Mouse (Mus musculus) limb, embryonic 12.5 days (tissue): ENCODE measurements around the gene Klhl20. TPM values are rescaled to one million over a fixed set of nuclear protein-coding genes. Genes with fewer than 3 reads are reported as not detected.

Experiments
- ATAC-seq: fragments of 200-750 bp; cut with Nextera tagmentation; 2 replicates; pipeline ENCODE4 v1.8.0; 2017; ENCODE audit warnings: low read depth, moderate TSS enrichment; ENCODE audit not compliant: insufficient number of reproducible peaks, insufficient read depth, low FRiP score, low TSS enrichment
- H3K27ac ChIP-seq: fragments of 300-500 bp; sonication (generic); 2 replicates; pipeline ENCODE4 v1.5.1; 2016; ENCODE audit warnings: mild to moderate bottlenecking, moderate library complexity
- H3K27me3 ChIP-seq: fragments of 300-500 bp; sonication (generic); 2 replicates; pipeline ENCODE4 v1.6.1; 2016; ENCODE audit warnings: mild to moderate bottlenecking, moderate library complexity
- H3K36me3 ChIP-seq: fragments of 300-500 bp; sonication (generic); 2 replicates; pipeline ENCODE4 v1.6.1; 2016; ENCODE audit warnings: mild to moderate bottlenecking, moderate library complexity
- H3K4me1 ChIP-seq: fragments of 300-500 bp; sonication (generic); replicated peaks from 2 replicates; pipeline ENCODE4 v1.6.1; 2016
- H3K4me2 ChIP-seq: fragments of 300-500 bp; sonication (generic); 2 replicates; pipeline ENCODE4 v1.6.1; 2016; ENCODE audit warnings: mild to moderate bottlenecking, moderate library complexity
- H3K4me3 ChIP-seq: fragments of 300-500 bp; sonication (generic); replicated peaks from 2 replicates; pipeline ENCODE4 v1.5.1; 2016; ENCODE audit warnings: mild to moderate bottlenecking
- H3K9ac ChIP-seq: fragments of 300-500 bp; sonication (generic); replicated peaks from 2 replicates; pipeline ENCODE4 v1.6.1; 2016; ENCODE audit warnings: mild to moderate bottlenecking, moderate library complexity
- H3K9me3 ChIP-seq: fragments of 300-500 bp; sonication (generic); 2 replicates; pipeline ENCODE4 v1.6.1; 2016; ENCODE audit warnings: mild to moderate bottlenecking, moderate library complexity
- whole genome bisulfite sequencing: fragments of 180-500 bp; shearing (Covaris S2); methylation state at CpG from one replicate; pipeline ENCODE4 v1.1.7; 2016; 5-methylcytosine and 5-hydroxymethylcytosine counted together
- polyA plus RNA-seq: library from polyadenylated mRNA; unstranded; fragments of >200 nt; fragmentation: Nextera tagmentation; extraction: Ambion mirVana; gene quantifications from 2 replicates; pipeline ENCODE4 v1.2.1, GENCODE M21; 2016

Klhl20 gene
- polyA plus RNA-seq, 1 experiment from 2014 or later, result 18.0 TPM

- ATAC-seq, result peak; percentile 97
- H3K9me3 ChIP-seq, result no peaks in the 10 kb centered on the region
- H3K4me1 ChIP-seq, result peaks cover 27% of the 10 kb centered on the region
- H3K36me3 ChIP-seq, result peaks cover 7% of the 10 kb centered on the region; the same call in 1 of the 2 replicates
- H3K27ac ChIP-seq, result peak within 1 kb of the TSS; percentile 64
- peak within 1 kb of the TSS; percentile 78 for H3K4me2 ChIP-seq
- WGBS, result under 1% methylated on average over 57 of the region's 57 CpGs
- H3K27me3 ChIP-seq, result no peaks in the 10 kb centered on the region
- peak within 1 kb of the TSS; percentile 59 for H3K4me3 ChIP-seq
- H3K9ac ChIP-seq, result peak within 1 kb of the TSS; percentile 70
Measured at GRCm38 (mm10) chr1:161070352-161071271, 60.7 kb downstream of the Klhl20 start, which contains the start of the genes Dars2 and Cenpl. Dars2 (minus strand) TSS chr1:161070658. Cenpl (plus strand) TSS chr1:161070713.

- no peak overlapping the region for H3K4me2 ChIP-seq
- 68% methylated on average over 1 of the region's 1 CpGs for WGBS
- H3K4me1 ChIP-seq, result no peaks in the 10 kb centered on the region
- no peaks in the 10 kb centered on the region for H3K9me3 ChIP-seq
- no peak overlapping the region for H3K4me3 ChIP-seq
- peaks cover 18% of the 10 kb centered on the region for H3K36me3 ChIP-seq
- ATAC-seq, result peak; percentile 63; the same call in 1 of the 2 replicates
- H3K9ac ChIP-seq, result no peak overlapping the region
- no peak overlapping the region for H3K27ac ChIP-seq
- no peaks in the 10 kb centered on the region for H3K27me3 ChIP-seq
Measured at GRCm38 (mm10) chr1:161063351-161063750, 68.0 kb downstream of the Klhl20 start.

GRCm38 (mm10) chr1:161057164-161057563 is 74.1 kb downstream of the Klhl20 start:
- Histone ChIP-seq H3K36me3 (peaks cover 52% of the 10 kb centered on the region), H3K4me3 (no peak overlapping the region), H3K27me3 (no peaks in the 10 kb centered on the region), H3K27ac (no peak overlapping the region), H3K9ac (no peak overlapping the region), H3K4me2 (no peak overlapping the region), H3K4me1 (no peaks in the 10 kb centered on the region), H3K9me3 (no peaks in the 10 kb centered on the region)
- 93% methylated on average over 1 of the region's 1 CpGs for WGBS
- no peak for ATAC-seq

- no peaks in the 10 kb centered on the region for H3K27me3 ChIP-seq
- H3K4me3 ChIP-seq, result no peak overlapping the region
- H3K9me3 ChIP-seq, result no peaks in the 10 kb centered on the region
- H3K36me3 ChIP-seq, result peaks cover 75% of the 10 kb centered on the region
- no peak overlapping the region for H3K4me2 ChIP-seq
- 86% methylated on average over 3 of the region's 3 CpGs for WGBS
- H3K27ac ChIP-seq, result no peak overlapping the region
- H3K4me1 ChIP-seq, result no peaks in the 10 kb centered on the region
- no peak overlapping the region for H3K9ac ChIP-seq
- no peak for ATAC-seq
Measured at GRCm38 (mm10) chr1:161046972-161047371, 84.3 kb downstream of the Klhl20 start.

GRCm38 (mm10) chr1:161041261-161042020 is 89.9 kb downstream of the Klhl20 start:
- peaks cover 73% of the 10 kb centered on the region for H3K36me3 ChIP-seq
- 91% methylated on average over 7 of the region's 7 CpGs for WGBS

GRCm38 (mm10) chr1:161040855-161041254 is 90.5 kb downstream of the Klhl20 start:
- no peak overlapping the region for H3K9ac ChIP-seq
- H3K4me1 ChIP-seq, result peaks cover 9% of the 10 kb centered on the region
- ATAC-seq, result no peak
- no peak overlapping the region for H3K4me2 ChIP-seq
- H3K36me3 ChIP-seq, result peaks cover 73% of the 10 kb centered on the region
- H3K9me3 ChIP-seq, result no peaks in the 10 kb centered on the region
- H3K4me3 ChIP-seq, result no peak overlapping the region
- no peaks in the 10 kb centered on the region for H3K27me3 ChIP-seq
- peak overlapping the region; percentile 67 for H3K27ac ChIP-seq

More at GRCm38 (mm10) chr1:161041261-161042020, 89.9 kb downstream of the Klhl20 start:
- ATAC-seq, result no peak
- no peak overlapping the region for H3K4me2 ChIP-seq
- no peak overlapping the region for H3K9ac ChIP-seq
- no peak overlapping the region for H3K4me3 ChIP-seq
- H3K4me1 ChIP-seq, result peaks cover 9% of the 10 kb centered on the region
- no peaks in the 10 kb centered on the region for H3K27me3 ChIP-seq
- peak overlapping the region; percentile 67 for H3K27ac ChIP-seq
- no peaks in the 10 kb centered on the region for H3K9me3 ChIP-seq

- Histone ChIP-seq H3K4me1 (peaks cover 9% of the 10 kb centered on the region), H3K27me3 (no peaks in the 10 kb centered on the region), H3K4me3 (no peak overlapping the region), H3K27ac (peak overlapping the region; percentile 67), H3K36me3 (peaks cover 70% of the 10 kb centered on the region), H3K9me3 (no peaks in the 10 kb centered on the region), H3K4me2 (no peak overlapping the region), H3K9ac (no peak overlapping the region)
- 52% methylated on average over 1 of the region's 1 CpGs for WGBS
- ATAC-seq, result no peak
Measured at GRCm38 (mm10) chr1:161040426-161040770, 90.9 kb downstream of the Klhl20 start.

- no peak overlapping the region for H3K4me3 ChIP-seq
- H3K27me3 ChIP-seq, result no peaks in the 10 kb centered on the region
- WGBS, result 15% methylated on average over 3 of the region's 3 CpGs
- no peak overlapping the region for H3K4me2 ChIP-seq
- peak overlapping the region; percentile 67 for H3K27ac ChIP-seq
- H3K9me3 ChIP-seq, result no peaks in the 10 kb centered on the region
- H3K9ac ChIP-seq, result no peak overlapping the region
- peaks cover 9% of the 10 kb centered on the region for H3K4me1 ChIP-seq
- peak; percentile 42; the same call in 1 of the 2 replicates for ATAC-seq
- H3K36me3 ChIP-seq, result peaks cover 65% of the 10 kb centered on the region
Measured at GRCm38 (mm10) chr1:161039741-161040425, 91.4 kb downstream of the Klhl20 start.

GRCm38 (mm10) chr1:161038968-161039721 is 92.2 kb downstream of the Klhl20 start:
- H3K4me3 ChIP-seq, result no peak overlapping the region
- no peak overlapping the region; the same call in 1 of the 2 replicates for H3K27ac ChIP-seq
- no peak overlapping the region for H3K4me2 ChIP-seq
- H3K4me1 ChIP-seq, result peaks cover 9% of the 10 kb centered on the region
- WGBS, result 15% methylated on average over 3 of the region's 3 CpGs
- no peak for ATAC-seq
- no peaks in the 10 kb centered on the region for H3K27me3 ChIP-seq
- H3K9ac ChIP-seq, result no peak overlapping the region
- H3K9me3 ChIP-seq, result no peaks in the 10 kb centered on the region
- peaks cover 58% of the 10 kb centered on the region for H3K36me3 ChIP-seq
